Mouse (Mus musculus) intestine, embryonic 14.5 days (tissue): Measurements from ENCODE around the gene Rdh7. TPM values are rescaled to one million over a fixed set of nuclear protein-coding genes. Genes with fewer than 3 reads are reported as not detected.
"Not testable (repeated sequence)": the region's sequence is repeated elsewhere in the genome, so short reads cannot be mapped to it uniquely, and the experiment has no call there.

Experiments
- ATAC-seq: fragments of 200-750 bp; cut with Nextera tagmentation; replicated peaks from 2 replicates; pipeline ENCODE4 v1.8.0; 2017; ENCODE audit warnings: low read depth, moderate number of reproducible peaks, moderate TSS enrichment, moderate library complexity; ENCODE audit not compliant: low FRiP score, low TSS enrichment
- DNase-seq: peaks from one replicate; pipeline ENCODE4 v3.0.0-alpha.2; 2018; ENCODE audit warnings: low spot score
- H3K27ac ChIP-seq: fragments of 300-500 bp; sonication (generic); 2 replicates; pipeline ENCODE4 v1.5.1; 2014; ENCODE audit warnings: low read depth, mild to moderate bottlenecking, control low read depth
- H3K27me3 ChIP-seq: fragments of 300-500 bp; sonication (generic); replicated peaks from 2 replicates; pipeline ENCODE4 v1.6.1; 2014; ENCODE audit warnings: low read length, control low read depth; ENCODE audit not compliant: control insufficient read depth, insufficient read depth
- H3K36me3 ChIP-seq: fragments of 300-500 bp; sonication (generic); 2 replicates; pipeline ENCODE4 v1.6.1; 2014; ENCODE audit warnings: low read length, control low read depth; ENCODE audit not compliant: control insufficient read depth, insufficient read depth
- H3K4me1 ChIP-seq: fragments of 300-500 bp; sonication (generic); replicated peaks from 2 replicates; pipeline ENCODE4 v1.6.1; 2014; ENCODE audit warnings: low read length, control low read depth, mixed read lengths; ENCODE audit not compliant: control insufficient read depth, insufficient read depth
- H3K4me2 ChIP-seq: fragments of 300-500 bp; sonication (generic); 2 replicates; pipeline ENCODE4 v1.6.1; 2014; ENCODE audit warnings: low read length
- H3K4me3 ChIP-seq: fragments of 300-500 bp; sonication (generic); 2 replicates; pipeline ENCODE4 v1.5.1; 2014; ENCODE audit warnings: low read depth, low read length, control low read depth, mixed read lengths
- H3K9ac ChIP-seq: fragments of 300-500 bp; sonication (generic); 2 replicates; pipeline ENCODE4 v1.6.1; 2014; ENCODE audit warnings: mild to moderate bottlenecking, low read length
- H3K9me3 ChIP-seq: fragments of 300-500 bp; sonication (generic); 2 replicates; pipeline ENCODE4 v1.6.1; 2016; ENCODE audit warnings: low read length, control low read depth; ENCODE audit not compliant: control insufficient read depth
- WGBS: fragments of 180-500 bp; shearing (Covaris S2); extraction: QIAGEN DNeasy Blood & Tissue Kit; methylation state at CpG from one replicate; pipeline ENCODE4 v1.1.7; 2014; 5-methylcytosine and 5-hydroxymethylcytosine counted together
- polyA plus RNA-seq: library from polyadenylated mRNA; unstranded; fragments of >200 nt; fragmentation: Nextera tagmentation; extraction: Ambion mirVana; gene quantifications from 2 replicates; pipeline ENCODE4 v1.2.1, GENCODE M21; 2014

The Rdh7 gene
- polyA plus RNA-seq, 1 experiment from 2014 or later, result 0.14 TPM

- Histone ChIP-seq H3K4me3 (no peak overlapping the region), H3K4me2 (no peak overlapping the region), H3K9ac (no peak overlapping the region), H3K27me3 (no peaks in the 10 kb centered on the region), H3K27ac (no peak overlapping the region), H3K36me3 (no peaks in the 10 kb centered on the region), H3K9me3 (no peaks in the 10 kb centered on the region), H3K4me1 (no peaks in the 10 kb centered on the region)
- no peak for DNase-seq
- 76% methylated on average over 1 of the region's 1 CpGs for WGBS
- no peak for ATAC-seq
Observed at GRCm38 (mm10) chr10:127848089-127848488, 40.5 kb downstream of the Rdh7 start.

GRCm38 (mm10) chr10:127845945-127846344 is 42.7 kb downstream of the Rdh7 start:
- H3K9me3 ChIP-seq, DNase-seq, H3K27ac ChIP-seq, H3K27me3 ChIP-seq, H3K4me3 ChIP-seq, ATAC-seq, H3K4me1 ChIP-seq, H3K4me2 ChIP-seq, H3K9ac ChIP-seq, H3K36me3 ChIP-seq: not testable (repeated sequence)
- WGBS, result 93% methylated on average over 5 of the region's 5 CpGs

- H3K9me3 ChIP-seq, result no peaks in the 10 kb centered on the region
- no peak overlapping the region for H3K27ac ChIP-seq
- ATAC-seq (no peak), DNase-seq (no peak)
- no peak overlapping the region for H3K4me2 ChIP-seq
- H3K4me3 ChIP-seq, result no peak overlapping the region
- H3K36me3 ChIP-seq, result no peaks in the 10 kb centered on the region
- no peaks in the 10 kb centered on the region for H3K4me1 ChIP-seq
- H3K27me3 ChIP-seq, result no peaks in the 10 kb centered on the region
- WGBS, result 84% methylated on average over 2 of the region's 2 CpGs
- H3K9ac ChIP-seq, result no peak overlapping the region
Observed at GRCm38 (mm10) chr10:127840776-127841175, 47.8 kb downstream of the Rdh7 start.

GRCm38 (mm10) chr10:127838539-127838938 is 50.1 kb downstream of the Rdh7 start:
- Histone ChIP-seq H3K9ac (no peak overlapping the region), H3K27me3 (no peaks in the 10 kb centered on the region), H3K4me1 (no peaks in the 10 kb centered on the region), H3K9me3 (no peaks in the 10 kb centered on the region), H3K4me3 (no peak overlapping the region), H3K4me2 (no peak overlapping the region), H3K27ac (no peak overlapping the region), H3K36me3 (no peaks in the 10 kb centered on the region)
- no peak for DNase-seq
- 88% methylated on average over 2 of the region's 2 CpGs for WGBS
- no peak for ATAC-seq

- not testable (repeated sequence) for DNase-seq, H3K4me3 ChIP-seq, ATAC-seq, H3K27ac ChIP-seq, H3K9me3 ChIP-seq, H3K27me3 ChIP-seq, H3K36me3 ChIP-seq, H3K4me1 ChIP-seq, H3K4me2 ChIP-seq, H3K9ac ChIP-seq
- WGBS, result 91% methylated on average over 5 of the region's 5 CpGs
Observed at GRCm38 (mm10) chr10:127837793-127838192, 50.8 kb downstream of the Rdh7 start.

GRCm38 (mm10) chr10:127835292-127835691 is 53.3 kb downstream of the Rdh7 start:
- DNase-seq, result no peak
- no peaks in the 10 kb centered on the region for H3K9me3 ChIP-seq
- H3K4me3 ChIP-seq, result no peak overlapping the region
- H3K36me3 ChIP-seq, result no peaks in the 10 kb centered on the region
- no peak overlapping the region for H3K9ac ChIP-seq
- H3K27ac ChIP-seq, result no peak overlapping the region
- no peaks in the 10 kb centered on the region for H3K4me1 ChIP-seq
- 79% methylated on average over 5 of the region's 5 CpGs for WGBS
- H3K27me3 ChIP-seq, result no peaks in the 10 kb centered on the region
- ATAC-seq, result no peak
- no peak overlapping the region for H3K4me2 ChIP-seq

GRCm38 (mm10) chr10:127834186-127834585 is 54.4 kb downstream of the Rdh7 start:
- not testable (repeated sequence) for H3K27me3 ChIP-seq, H3K36me3 ChIP-seq, ATAC-seq, DNase-seq, H3K9me3 ChIP-seq, H3K4me2 ChIP-seq, H3K9ac ChIP-seq, H3K4me3 ChIP-seq, H3K27ac ChIP-seq, H3K4me1 ChIP-seq
- 96% methylated on average over 1 of the region's 1 CpGs for WGBS

Other genes with a start within 250 kb of the Rdh7 start
- gene Stat6, start 245.8 kb downstream of the Rdh7 start, polyA plus RNA-seq, result 28.5 and 29.4 TPM in 2 replicates
- 8.8 and 8.9 TPM in 2 replicates for gene Nemp1, start 221.9 kb downstream of the Rdh7 start, polyA plus RNA-seq
- 7.4 and 7.5 TPM in 2 replicates for gene Nab2, start 220.2 kb downstream of the Rdh7 start, polyA plus RNA-seq
- 11.5 and 15.3 TPM in 2 replicates for gene Myo1a, start 183.6 kb downstream of the Rdh7 start, polyA plus RNA-seq
- 5.3 and 8.3 TPM in 2 replicates for gene Tac2, start 164.3 kb downstream of the Rdh7 start, polyA plus RNA-seq
- 3.9 and 4.1 TPM in 2 replicates for gene Zbtb39, start 149.3 kb downstream of the Rdh7 start, polyA plus RNA-seq
- gene Gpr182, start 137.1 kb downstream of the Rdh7 start, polyA plus RNA-seq, result 0.39 and 0.43 TPM in 2 replicates
- 0.07 TPM in 1 of 2 replicates, not detected in the other for gene Rdh1, start 129.1 kb downstream of the Rdh7 start, polyA plus RNA-seq
- not detected in 2 replicates for gene Rdh16f1, start 129.0 kb downstream of the Rdh7 start, polyA plus RNA-seq
- 0.07 TPM in 1 of 2 replicates, not detected in the other for gene Rdh9, start 112.4 kb downstream of the Rdh7 start, polyA plus RNA-seq
- not detected in 2 replicates for gene Rdh16, start 87.7 kb downstream of the Rdh7 start, polyA plus RNA-seq
- not detected in 2 replicates for gene Rdh19, start 38.9 kb downstream of the Rdh7 start, polyA plus RNA-seq
- 0.14 TPM in 1 of 2 replicates, not detected in the other for gene Rdh16f2, start 22.3 kb downstream of the Rdh7 start, polyA plus RNA-seq
- not detected in 2 replicates for gene Sdr9c7, start 9.7 kb upstream of the Rdh7 start, polyA plus RNA-seq
- not detected in 2 replicates for gene Hsd17b6, start 118.8 kb upstream of the Rdh7 start, polyA plus RNA-seq
- 85.8 and 89.1 TPM in 2 replicates for gene Prim1, start 126.4 kb upstream of the Rdh7 start, polyA plus RNA-seq
- 929 and 986 TPM in 2 replicates for gene Naca, start 146.8 kb upstream of the Rdh7 start, polyA plus RNA-seq
- 465 and 489 TPM in 2 replicates for gene Ptges3, start 170.1 kb upstream of the Rdh7 start, polyA plus RNA-seq
- 2,618 and 2,654 TPM in 2 replicates for gene Atp5b, start 194.5 kb upstream of the Rdh7 start, polyA plus RNA-seq
- 23.7 and 26.2 TPM in 2 replicates for gene Baz2a, start 202.8 kb upstream of the Rdh7 start, polyA plus RNA-seq